Mouse (Mus musculus): ENCODE measurements around the gene Klhdc4. TPM values are rescaled to one million over a fixed set of nuclear protein-coding genes. Genes with fewer than 3 reads are reported as not detected.

Gene Klhdc4
- polyA plus RNA-seq, 1 experiment from 2014 or later: 54.0 TPM

GRCm38 (mm10) chr8:121853586-121853985, 24.2 kb upstream of the Klhdc4 start:
- Histone ChIP-seq H3K27ac (ENCODE audit: low read depth, low read length) (no peak overlapping the region), H3K9me3 (ENCODE audit: control insufficient read depth, low read length) (no peaks in the 10 kb centered on the region), H3K36me3 (ENCODE audit: control insufficient read depth, insufficient read depth, low read length) (no peaks in the 10 kb centered on the region), H3K4me1 (replicated peaks; ENCODE audit: control insufficient read depth, insufficient read depth, low read length) (peaks cover 21% of the 10 kb centered on the region), H3K4me3 (ENCODE audit: low read depth, low read length) (no peak overlapping the region), H3K4me2 (no peak overlapping the region), H3K27me3 (replicated peaks; ENCODE audit: control insufficient read depth, insufficient read depth, low read length) (no peaks in the 10 kb centered on the region), H3K9ac (ENCODE audit: low read depth, low read length) (no peak overlapping the region)
- 87% methylated on average over 2 of the region's 2 CpGs for WGBS
- ATAC-seq (replicated peaks; ENCODE audit: low FRiP score) (no peak), DNase-seq (ENCODE audit: low spot score) (no peak)

GRCm38 (mm10) chr8:121852464-121852863, 23.1 kb upstream of the Klhdc4 start:
- WGBS: 22% methylated on average over 7 of the region's 7 CpGs
- no peak overlapping the region for H3K4me3 ChIP-seq (ENCODE audit: low read depth, low read length)
- ATAC-seq (replicated peaks; ENCODE audit: low FRiP score) (no peak), DNase-seq (ENCODE audit: low spot score) (no peak)
- H3K27me3 ChIP-seq (replicated peaks; ENCODE audit: control insufficient read depth, insufficient read depth, low read length): no peaks in the 10 kb centered on the region
- H3K9ac ChIP-seq (ENCODE audit: low read depth, low read length): no peak overlapping the region
- no peak overlapping the region; the same call in 1 of the 2 replicates for H3K27ac ChIP-seq (ENCODE audit: low read depth, low read length)
- no peak overlapping the region for H3K4me2 ChIP-seq
- H3K9me3 ChIP-seq (ENCODE audit: control insufficient read depth, low read length): no peaks in the 10 kb centered on the region
- no peaks in the 10 kb centered on the region for H3K36me3 ChIP-seq (ENCODE audit: control insufficient read depth, insufficient read depth, low read length)
- peaks cover 21% of the 10 kb centered on the region for H3K4me1 ChIP-seq (replicated peaks; ENCODE audit: control insufficient read depth, insufficient read depth, low read length)

DNA sequence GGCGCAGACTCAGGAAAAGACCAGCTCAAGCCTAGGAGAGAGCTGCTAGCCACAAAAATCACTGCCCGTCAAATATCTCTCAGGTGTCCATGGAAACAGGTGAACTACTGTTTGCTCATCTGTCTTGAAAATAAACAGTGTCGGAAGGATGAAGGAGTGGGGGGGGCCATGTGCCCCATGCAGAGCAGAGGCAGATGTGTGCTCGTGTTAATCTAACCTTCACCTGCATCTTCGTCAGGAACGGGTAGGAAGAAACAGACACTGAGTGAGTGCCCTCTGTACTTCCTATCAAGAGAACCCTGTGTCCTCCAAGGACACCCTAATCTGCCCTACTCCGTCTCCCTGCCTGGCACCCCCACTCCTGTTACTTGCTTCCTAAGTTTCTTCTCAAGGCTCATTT, 22.3 kb upstream of the Klhdc4 start:
- Histone ChIP-seq H3K4me3 (ENCODE audit: low read depth, low read length) (peak overlapping the region; percentile 28; the same call in 1 of the 2 replicates), H3K27ac (ENCODE audit: low read depth, low read length) (peak overlapping the region; percentile 68; the same call in 1 of the 2 replicates), H3K27me3 (replicated peaks; ENCODE audit: control insufficient read depth, insufficient read depth, low read length) (no peaks in the 10 kb centered on the region), H3K4me2 (peak overlapping the region; percentile 64), H3K9me3 (ENCODE audit: control insufficient read depth, low read length) (no peaks in the 10 kb centered on the region), H3K9ac (ENCODE audit: low read depth, low read length) (peak overlapping the region; percentile 53), H3K36me3 (ENCODE audit: control insufficient read depth, insufficient read depth, low read length) (no peaks in the 10 kb centered on the region), H3K4me1 (replicated peaks; ENCODE audit: control insufficient read depth, insufficient read depth, low read length) (peaks cover 21% of the 10 kb centered on the region)
- 49% methylated on average over 7 of the region's 7 CpGs for WGBS
- no peak for DNase-seq (ENCODE audit: low spot score)
- no peak for ATAC-seq (replicated peaks; ENCODE audit: low FRiP score)

DNA sequence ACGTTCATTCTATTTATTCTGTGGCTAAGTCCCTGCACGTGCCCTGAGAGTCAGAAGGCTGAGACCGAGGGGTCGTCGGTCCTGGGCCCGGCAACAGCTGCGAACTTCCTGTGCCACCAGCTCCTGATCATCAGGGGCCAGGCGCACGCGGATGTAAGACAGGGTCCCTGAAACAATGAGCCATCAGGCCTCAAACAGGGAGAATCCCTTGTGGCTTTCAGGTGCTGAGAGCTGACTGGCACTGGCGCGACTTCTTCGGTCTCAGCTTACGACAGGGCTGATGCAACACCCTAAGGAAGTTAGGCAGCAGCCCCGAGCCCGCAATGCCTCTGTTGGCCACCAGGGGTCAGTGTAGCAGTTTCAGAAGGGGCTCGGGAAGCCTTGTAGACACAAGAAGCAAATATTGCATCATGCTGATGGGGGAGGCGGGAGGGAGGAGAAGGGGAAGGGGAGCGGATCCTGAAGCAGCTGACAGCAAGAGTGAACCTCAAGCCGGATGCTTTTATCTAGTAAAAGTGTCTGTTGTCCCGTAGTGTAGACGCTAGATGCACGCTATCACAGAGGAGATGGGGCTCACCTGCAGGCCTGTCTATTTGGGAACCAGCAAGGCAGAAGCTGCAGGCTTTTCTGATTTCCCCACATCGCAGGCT, 21.6 kb upstream of the Klhdc4 start:
- Histone ChIP-seq H3K4me1 (replicated peaks; ENCODE audit: control insufficient read depth, insufficient read depth, low read length) (peaks cover 21% of the 10 kb centered on the region), H3K9ac (ENCODE audit: low read depth, low read length) (peak overlapping the region; percentile 74), H3K4me2 (peak overlapping the region; percentile 64), H3K9me3 (ENCODE audit: control insufficient read depth, low read length) (no peaks in the 10 kb centered on the region), H3K36me3 (ENCODE audit: control insufficient read depth, insufficient read depth, low read length) (no peaks in the 10 kb centered on the region), H3K4me3 (ENCODE audit: low read depth, low read length) (peak overlapping the region; percentile 28), H3K27ac (ENCODE audit: low read depth, low read length) (peak overlapping the region; percentile 68), H3K27me3 (replicated peaks; ENCODE audit: control insufficient read depth, insufficient read depth, low read length) (no peaks in the 10 kb centered on the region)
- 4% methylated on average over 24 of the region's 24 CpGs for WGBS
- peak; percentile 86 for ATAC-seq (replicated peaks; ENCODE audit: low FRiP score)
- DNase-seq (ENCODE audit: low spot score): peak; percentile 97

- peak overlapping the region; percentile 33 for H3K27ac ChIP-seq (ENCODE audit: low read depth, low read length)
- H3K27me3 ChIP-seq (replicated peaks; ENCODE audit: control insufficient read depth, insufficient read depth, low read length): no peaks in the 10 kb centered on the region
- DNase-seq (ENCODE audit: low spot score) (no peak), ATAC-seq (replicated peaks; ENCODE audit: low FRiP score) (peak; percentile 3; the same call in 1 of the 2 replicates)
- H3K9ac ChIP-seq (ENCODE audit: low read depth, low read length): peak overlapping the region; percentile 74
- WGBS: 41% methylated on average over 12 of the region's 12 CpGs
- H3K4me1 ChIP-seq (replicated peaks; ENCODE audit: control insufficient read depth, insufficient read depth, low read length): peaks cover 21% of the 10 kb centered on the region
- H3K36me3 ChIP-seq (ENCODE audit: control insufficient read depth, insufficient read depth, low read length): no peaks in the 10 kb centered on the region
- peak overlapping the region; percentile 64 for H3K4me2 ChIP-seq
- H3K9me3 ChIP-seq (ENCODE audit: control insufficient read depth, low read length): no peaks in the 10 kb centered on the region
- peak overlapping the region; percentile 28 for H3K4me3 ChIP-seq (ENCODE audit: low read depth, low read length)
Observed at GRCm38 (mm10) chr8:121850436-121850820, 21.1 kb upstream of the Klhdc4 start.

GRCm38 (mm10) chr8:121850018-121850417, 20.6 kb upstream of the Klhdc4 start:
- Histone ChIP-seq H3K27me3 (replicated peaks; ENCODE audit: control insufficient read depth, insufficient read depth, low read length) (no peaks in the 10 kb centered on the region), H3K27ac (ENCODE audit: low read depth, low read length) (peak overlapping the region; percentile 33; the same call in 1 of the 2 replicates), H3K4me1 (replicated peaks; ENCODE audit: control insufficient read depth, insufficient read depth, low read length) (peaks cover 21% of the 10 kb centered on the region), H3K9me3 (ENCODE audit: control insufficient read depth, low read length) (no peaks in the 10 kb centered on the region), H3K36me3 (ENCODE audit: control insufficient read depth, insufficient read depth, low read length) (no peaks in the 10 kb centered on the region), H3K9ac (ENCODE audit: low read depth, low read length) (peak overlapping the region; percentile 74), H3K4me3 (ENCODE audit: low read depth, low read length) (no peak overlapping the region), H3K4me2 (peak overlapping the region; percentile 64)
- ATAC-seq (replicated peaks; ENCODE audit: low FRiP score) (no peak), DNase-seq (ENCODE audit: low spot score) (peak; percentile 77)
- 17% methylated on average over 6 of the region's 6 CpGs for WGBS

GRCm38 (mm10) chr8:121849303-121849702, 19.9 kb upstream of the Klhdc4 start:
- Histone ChIP-seq H3K4me3 (ENCODE audit: low read depth, low read length) (no peak overlapping the region), H3K27ac (ENCODE audit: low read depth, low read length) (no peak overlapping the region), H3K27me3 (replicated peaks; ENCODE audit: control insufficient read depth, insufficient read depth, low read length) (no peaks in the 10 kb centered on the region), H3K4me1 (replicated peaks; ENCODE audit: control insufficient read depth, insufficient read depth, low read length) (peaks cover 21% of the 10 kb centered on the region), H3K36me3 (ENCODE audit: control insufficient read depth, insufficient read depth, low read length) (no peaks in the 10 kb centered on the region), H3K4me2 (no peak overlapping the region), H3K9ac (ENCODE audit: low read depth, low read length) (no peak overlapping the region), H3K9me3 (ENCODE audit: control insufficient read depth, low read length) (no peaks in the 10 kb centered on the region)
- ATAC-seq (replicated peaks; ENCODE audit: low FRiP score): no peak
- no peak for DNase-seq (ENCODE audit: low spot score)
- 72% methylated on average over 9 of the region's 9 CpGs for WGBS

DNA sequence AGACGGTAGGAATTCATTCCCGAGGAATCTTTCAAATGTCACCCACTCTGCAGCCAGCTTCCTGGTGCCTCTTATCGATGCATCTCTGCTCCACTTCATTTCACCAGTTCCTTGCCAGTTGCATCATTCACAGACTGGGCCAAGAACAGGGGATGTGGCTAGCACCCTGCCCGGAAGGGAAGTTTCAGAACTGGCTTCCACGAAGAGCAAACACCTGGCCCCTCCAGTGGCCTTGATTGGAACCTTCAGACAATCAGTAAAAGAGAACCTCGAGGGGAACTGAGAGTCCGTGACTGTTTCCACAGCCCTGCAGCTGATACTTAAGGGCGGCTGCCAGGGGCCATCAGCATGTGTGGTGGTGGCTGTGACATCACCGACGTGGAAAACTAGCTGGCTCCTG, 19.1 kb upstream of the Klhdc4 start:
- Histone ChIP-seq H3K27me3 (replicated peaks; ENCODE audit: control insufficient read depth, insufficient read depth, low read length) (no peaks in the 10 kb centered on the region), H3K4me3 (ENCODE audit: low read depth, low read length) (no peak overlapping the region), H3K4me2 (no peak overlapping the region), H3K9ac (ENCODE audit: low read depth, low read length) (0 out of 2 replicates have a peak overlapping the region, but pooled peaks have one; percentile 14), H3K4me1 (replicated peaks; ENCODE audit: control insufficient read depth, insufficient read depth, low read length) (peaks cover 21% of the 10 kb centered on the region), H3K27ac (ENCODE audit: low read depth, low read length) (no peak overlapping the region), H3K9me3 (ENCODE audit: control insufficient read depth, low read length) (no peaks in the 10 kb centered on the region), H3K36me3 (ENCODE audit: control insufficient read depth, insufficient read depth, low read length) (no peaks in the 10 kb centered on the region)
- DNase-seq (ENCODE audit: low spot score) (no peak), ATAC-seq (replicated peaks; ENCODE audit: low FRiP score) (no peak)
- 50% methylated on average over 10 of the region's 10 CpGs for WGBS

- ATAC-seq (replicated peaks; ENCODE audit: low FRiP score): no peak
- Histone ChIP-seq H3K4me3 (ENCODE audit: low read depth, low read length) (no peak overlapping the region), H3K27me3 (replicated peaks; ENCODE audit: control insufficient read depth, insufficient read depth, low read length) (no peaks in the 10 kb centered on the region), H3K36me3 (ENCODE audit: control insufficient read depth, insufficient read depth, low read length) (no peaks in the 10 kb centered on the region), H3K4me2 (no peak overlapping the region), H3K27ac (ENCODE audit: low read depth, low read length) (no peak overlapping the region), H3K9me3 (ENCODE audit: control insufficient read depth, low read length) (no peaks in the 10 kb centered on the region), H3K4me1 (replicated peaks; ENCODE audit: control insufficient read depth, insufficient read depth, low read length) (peaks cover 21% of the 10 kb centered on the region), H3K9ac (ENCODE audit: low read depth, low read length) (no peak overlapping the region)
- WGBS: 68% methylated on average over 6 of the region's 6 CpGs
- no peak for DNase-seq (ENCODE audit: low spot score)
Observed at GRCm38 (mm10) chr8:121847987-121848386, 18.6 kb upstream of the Klhdc4 start.
